Mouse (Mus musculus) embryonic stem cell, embryonic (primary cell): ENCODE results near the gene Lasp1.
"Not testable (repeated sequence)": the region's sequence is repeated elsewhere in the genome, so short reads cannot be mapped to it uniquely, and the experiment has no call there.

Experiments used
- CTCF ChIA-PET, 4 experiments: fragments of 300-600 bp in 2 of 4; fragments of 350-600 bp in 2 of 4; sonication (Branson Sonifier 250); formaldehyde crosslinking; loops; one replicate each; lab custom pipeline; 2022; ENCODE audit warnings: inconsistent platforms in 2 of 4; lab: Charles Lee
- POLR2A ChIA-PET, 4 experiments: fragments of 300-600 bp in 2 of 4; fragments of 350-600 bp in 2 of 4; sonication (Branson Sonifier 250); formaldehyde crosslinking; loops; one replicate each; lab custom pipeline; 2022; ENCODE audit warnings: antibody characterized with exemption in 4 of 4, inconsistent platforms in 1 of 4; lab: Charles Lee

Gene Lasp1

GRCm38 (mm10) chr11:97822840-97823603, 24.2 kb downstream of the Lasp1 start:
- ChIA-PET POLR2A (interaction anchor here (0.6 to 6.4 kb wide), 21 partner anchors 9 to 1321 kb away, joined by 3 to 78 read pairs (median 4); partner anchors contain the start of genes B230217C12Rik (in 2 of the 4), Fbxo47 (in 1 of the 4), Lasp1 (in 1 of the 4) and Rpl23 (in 1 of the 4)), CTCF (interaction anchor here in 2 of 4 experiments (0.6 to 1.4 kb wide), 3 partner anchors 12 to 564 kb away, joined by 3 read pairs; no protein-coding TSS in a partner anchor)

DNA sequence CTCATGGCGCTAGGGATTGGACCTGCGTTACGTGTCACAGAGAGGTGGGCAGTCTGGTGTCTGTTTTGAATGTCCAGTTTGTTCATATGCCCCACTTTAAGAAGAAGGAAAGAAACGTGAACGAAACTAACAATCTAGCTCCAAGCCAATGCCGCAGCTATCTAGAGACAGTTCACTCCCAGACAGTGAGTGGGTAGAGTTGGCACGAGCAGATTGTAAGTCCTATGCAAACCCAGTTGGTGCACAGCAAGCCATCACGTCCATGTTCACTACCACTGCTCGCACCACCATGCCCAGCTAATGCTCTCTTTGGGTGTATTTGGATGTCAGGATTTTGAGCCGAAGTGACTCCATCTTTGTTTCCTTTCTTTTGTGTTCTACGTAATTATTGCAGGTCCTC, 25.4 kb downstream of the Lasp1 start:
- CTCF ChIA-PET = no interaction called here
- POLR2A ChIA-PET = interaction anchor here (0.5 to 6.4 kb wide), 9 partner anchors 10 to 1320 kb away, joined by 3 to 78 read pairs (median 8); partner anchors contain the start of genes B230217C12Rik (in 1 of the 4) and Fbxo47 (in 1 of the 4)

DNA sequence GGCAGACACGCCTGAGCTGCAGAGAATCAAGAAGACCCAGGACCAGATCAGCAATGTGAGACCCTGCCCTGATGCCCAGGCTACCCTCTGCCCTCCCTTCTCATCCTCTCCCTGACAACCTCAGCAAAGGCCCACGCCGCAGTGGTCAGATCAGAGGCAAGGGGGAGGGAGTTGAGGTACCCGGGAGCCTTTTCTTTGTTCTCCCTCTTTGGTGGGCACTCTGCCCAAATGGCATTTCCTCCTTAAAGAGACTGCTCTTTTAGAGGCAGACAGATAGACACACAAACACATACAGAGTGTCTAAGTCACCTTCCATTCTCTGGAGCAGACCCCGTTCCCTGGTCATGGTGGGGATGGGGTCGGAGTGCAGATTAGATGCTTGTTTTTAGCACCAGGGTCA, 26.1 kb downstream of the Lasp1 start:
- POLR2A ChIA-PET = interaction anchor here in 3 of 4 experiments (0.6 to 6.4 kb wide), 14 partner anchors 7 to 198 kb away, joined by 3 to 78 read pairs (median 6); partner anchors contain the start of genes B230217C12Rik (in 1 of the 3) and Rpl23 (in 1 of the 3)
- CTCF ChIA-PET = no interaction called here

GRCm38 (mm10) chr11:97825295-97825694, 26.5 kb downstream of the Lasp1 start:
- POLR2A ChIA-PET = interaction anchor here in 3 of 4 experiments (0.6 to 6.4 kb wide), 18 partner anchors 8 to 198 kb away, joined by 3 to 78 read pairs (median 4); partner anchors contain the start of genes B230217C12Rik (in 1 of the 3) and Rpl23 (in 1 of the 3)
- CTCF ChIA-PET = interaction anchor here in 2 of 4 experiments (0.6 to 1.5 kb wide), 2 partner anchors 112 to 564 kb away, joined by 5 to 14 read pairs; no protein-coding TSS in a partner anchor

DNA sequence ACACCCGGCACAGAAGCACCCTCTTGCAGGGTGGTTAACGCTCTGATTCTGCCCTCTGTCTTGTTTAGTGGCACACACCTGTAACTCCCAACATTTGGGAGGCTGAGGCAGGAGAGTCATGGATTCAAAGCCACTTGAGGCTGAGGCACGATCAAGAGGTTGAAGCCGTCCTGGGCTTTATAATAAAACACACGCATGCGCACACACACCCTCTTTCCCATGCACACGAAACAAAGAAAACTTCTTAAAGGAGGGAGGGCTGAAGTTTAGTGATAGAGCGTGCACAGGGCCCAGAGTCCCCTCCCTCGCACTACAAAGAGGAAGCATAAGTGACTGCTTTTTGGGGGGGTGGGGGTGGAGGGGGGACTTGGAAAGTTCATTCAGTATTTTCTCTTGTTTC, 27.2 kb downstream of the Lasp1 start:
- ChIA-PET POLR2A (interaction anchor here in 2 of 4 experiments (0.6 to 6.4 kb wide), 13 partner anchors 8 to 164 kb away, joined by 3 to 78 read pairs (median 10); partner anchors contain the start of genes 1700001P01Rik (in 1 of the 2) and B230217C12Rik (in 1 of the 2)), CTCF (interaction anchor here in 2 of 4 experiments (0.6 to 1.5 kb wide), 2 partner anchors 111 to 563 kb away, joined by 5 to 14 read pairs; no protein-coding TSS in a partner anchor)

DNA sequence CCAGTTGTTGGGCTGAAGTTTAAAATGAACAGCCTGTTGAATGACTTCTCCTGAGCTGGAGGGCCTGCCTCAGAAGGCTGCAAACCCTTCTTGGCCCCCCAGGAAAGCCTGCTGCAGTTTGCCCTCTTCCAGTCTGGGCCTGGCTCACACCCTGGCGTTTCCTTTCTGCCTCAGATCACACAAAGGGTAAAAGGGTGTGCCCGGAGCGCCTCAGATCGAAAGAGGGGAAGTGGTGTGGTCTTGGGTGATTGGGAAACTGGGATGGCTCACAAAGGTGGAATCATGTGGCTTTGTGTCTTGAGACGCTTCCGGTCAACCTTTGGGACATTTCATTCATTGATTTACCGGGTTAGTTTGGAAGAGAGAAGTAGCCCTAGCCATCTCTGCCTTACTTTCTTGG, 27.6 kb downstream of the Lasp1 start:
- ChIA-PET CTCF (interaction anchor here in 1 of 4 experiments (0.5 to 1.6 kb wide), 3 partner anchors 111 to 182 kb away, joined by 3 to 5 read pairs (median 4); no protein-coding TSS in a partner anchor), POLR2A (interaction anchor here in 2 of 4 experiments (0.7 to 6.4 kb wide), 13 partner anchors 8 to 51 kb away, joined by 3 to 78 read pairs (median 10); partner anchors contain the start of genes B230217C12Rik (in 2 of the 2) and 1700001P01Rik (in 1 of the 2))

GRCm38 (mm10) chr11:97827654-97828053, 28.9 kb downstream of the Lasp1 start:
- POLR2A ChIA-PET = interaction anchor here in 3 of 4 experiments (0.6 to 6.4 kb wide), 19 partner anchors 10 to 161 kb away, joined by 3 to 78 read pairs (median 5); partner anchors contain the start of genes B230217C12Rik (in 3 of the 3), 1700001P01Rik (in 2 of the 3), Lasp1 (in 1 of the 3) and Rpl23 (in 1 of the 3)
- CTCF ChIA-PET = interaction anchor here in 2 of 4 experiments (0.8 to 1.6 kb wide), 4 partner anchors 11 to 183 kb away, joined by 3 to 5 read pairs (median 4); no protein-coding TSS in a partner anchor

- POLR2A ChIA-PET = interaction anchor here in 2 of 4 experiments (0.6 to 1.9 kb wide), 5 partner anchors 11 to 47 kb away, joined by 3 to 9 read pairs (median 3); partner anchors contain the start of gene Rpl23 (in 1 of the 2)
- CTCF ChIA-PET = interaction anchor here in 1 of 4 experiments (0.6 kb wide), 1 partner anchor 32 kb away, joined by 3 read pairs; no protein-coding TSS in a partner anchor
Observed at GRCm38 (mm10) chr11:97829365-97829764, 30.6 kb downstream of the Lasp1 start.

DNA sequence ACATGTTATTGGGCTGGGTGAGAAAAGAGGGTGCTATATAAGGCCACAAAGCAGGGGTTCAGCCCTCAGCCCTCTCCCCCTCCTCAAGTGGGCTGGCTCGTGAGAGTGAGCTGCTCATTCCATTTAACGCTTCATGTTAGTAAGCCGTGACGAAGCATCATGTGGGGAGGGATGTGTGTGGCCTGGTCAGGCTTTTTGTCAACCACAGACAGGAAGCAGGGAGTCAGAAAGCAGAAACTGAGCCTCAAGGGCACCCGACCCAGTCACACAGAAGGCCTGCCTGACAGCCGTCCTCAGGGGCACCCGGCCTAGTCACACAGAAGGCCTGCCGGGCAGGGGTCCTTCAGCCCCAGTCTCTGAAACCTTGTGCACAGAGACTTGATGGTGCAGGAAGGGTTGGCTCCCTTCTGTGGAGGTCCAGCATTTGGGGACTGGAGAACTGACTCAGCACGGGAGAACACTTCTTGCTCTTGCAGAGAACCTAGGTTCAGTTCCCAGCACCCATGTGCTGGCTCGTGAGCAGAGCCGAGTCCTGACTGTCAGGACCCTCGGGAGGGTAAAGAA, 31.2 kb downstream of the Lasp1 start:
- CTCF ChIA-PET = no interaction called here
- POLR2A ChIA-PET = interaction anchor here in 3 of 4 experiments (0.5 to 2.5 kb wide), 15 partner anchors 9 to 531 kb away, joined by 3 to 9 read pairs (median 4); partner anchors contain the start of genes B230217C12Rik (in 1 of the 3), Fbxo47 (in 1 of the 3) and Lasp1 (in 1 of the 3)

DNA sequence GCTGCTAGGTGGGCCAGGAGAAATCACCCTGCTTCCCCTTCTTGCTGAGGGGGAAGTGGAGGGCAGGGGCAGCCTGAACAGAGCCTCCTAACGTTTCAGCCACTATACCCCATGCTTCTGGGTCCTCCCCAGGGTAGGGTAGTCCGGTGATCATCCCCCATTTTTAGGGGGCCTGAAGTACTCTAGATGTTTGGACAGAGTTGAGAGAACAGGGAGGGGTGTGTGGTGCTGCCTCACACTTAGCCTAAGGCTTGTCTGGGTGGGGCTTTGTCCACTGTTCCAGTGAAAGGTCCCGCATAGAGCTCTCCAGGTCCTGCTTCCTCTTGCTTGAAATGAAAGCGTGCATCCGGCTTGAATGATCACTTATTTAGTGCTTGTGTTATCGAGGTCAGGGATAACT, 31.7 kb downstream of the Lasp1 start:
- ChIA-PET CTCF (interaction anchor here in 1 of 4 experiments (1.2 kb wide), 1 partner anchor 10 kb away, joined by 3 read pairs; the partner anchor contains the start of gene B230217C12Rik), POLR2A (interaction anchor here in 3 of 4 experiments (0.5 to 2.5 kb wide), 14 partner anchors 8 to 532 kb away, joined by 3 to 9 read pairs (median 4); partner anchors contain the start of genes B230217C12Rik (in 1 of the 3), Fbxo47 (in 1 of the 3) and Lasp1 (in 1 of the 3))

GRCm38 (mm10) chr11:97832001-97832400, 33.2 kb downstream of the Lasp1 start:
- POLR2A ChIA-PET = interaction anchor here in 2 of 4 experiments (0.6 to 2.5 kb wide), 7 partner anchors 9 to 51 kb away, joined by 3 to 9 read pairs (median 3); partner anchors contain the start of gene B230217C12Rik (in 1 of the 2)
- CTCF ChIA-PET = no interaction called here

DNA sequence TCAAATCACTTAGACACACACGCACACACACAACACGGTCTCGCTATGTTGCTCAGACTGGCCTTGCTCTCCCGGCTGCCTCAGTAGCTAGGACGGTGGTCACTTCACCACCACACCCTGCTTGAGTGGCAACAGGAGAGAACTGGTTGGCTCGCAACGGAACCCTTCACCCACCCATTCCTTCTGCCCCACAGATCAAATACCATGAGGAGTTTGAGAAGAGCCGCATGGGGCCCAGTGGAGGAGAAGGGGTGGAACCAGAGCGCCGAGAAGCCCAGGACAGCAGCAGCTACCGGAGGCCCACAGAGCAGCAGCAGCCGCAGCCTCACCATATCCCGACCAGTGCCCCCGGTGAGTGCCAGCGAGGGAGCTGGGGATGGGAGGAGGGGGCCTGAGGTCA, 34.6 kb downstream of the Lasp1 start:
- ChIA-PET CTCF (interaction anchor here in 2 of 4 experiments (0.5 to 0.6 kb wide), 2 partner anchors 113 to 116 kb away, joined by 5 to 7 read pairs; no protein-coding TSS in a partner anchor), POLR2A (interaction anchor here in 3 of 4 experiments (0.6 to 2.8 kb wide), 18 partner anchors 8 to 1085 kb away, joined by 3 to 18 read pairs (median 4); partner anchors contain the start of genes 1700001P01Rik (in 1 of the 3), B230217C12Rik (in 1 of the 3), Fbxo47 (in 1 of the 3) and Rpl23 (in 1 of the 3))

DNA sequence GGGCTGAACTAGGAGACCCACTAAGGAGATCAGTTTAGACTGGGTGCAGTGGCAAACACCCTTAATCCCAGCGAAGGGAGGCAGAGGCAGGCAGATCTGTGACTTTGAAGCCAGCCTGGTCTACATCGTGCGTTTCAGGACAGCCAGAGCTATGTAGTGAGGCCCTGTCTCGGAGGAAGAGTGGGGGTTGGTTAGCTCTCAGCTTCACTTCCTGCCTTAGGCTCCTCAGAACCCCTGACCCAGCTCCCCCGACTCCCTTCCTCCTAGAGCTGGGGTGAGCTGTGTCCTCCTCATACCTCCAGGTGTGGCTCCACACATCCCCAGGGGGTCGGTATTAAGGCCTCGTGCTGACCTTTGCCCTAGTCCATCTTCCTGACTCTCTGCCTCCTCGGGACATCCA, 37.7 kb downstream of the Lasp1 start:
- ChIA-PET POLR2A (interaction anchor here in 3 of 4 experiments (1.1 to 2.7 kb wide), 5 partner anchors 10 to 54 kb away, joined by 3 to 12 read pairs (median 5); no protein-coding TSS in a partner anchor), CTCF (no interaction called here)

- POLR2A ChIA-PET = interaction anchor here in 3 of 4 experiments (0.5 to 2.7 kb wide), 8 partner anchors 10 to 840 kb away, joined by 3 to 12 read pairs (median 4); no protein-coding TSS in a partner anchor
- CTCF ChIA-PET = not testable (repeated sequence)
Observed at GRCm38 (mm10) chr11:97837051-97837450, 38.3 kb downstream of the Lasp1 start.

- ChIA-PET CTCF (no interaction called here), POLR2A (interaction anchor here (0.5 to 2.7 kb wide), 10 partner anchors 11 to 840 kb away, joined by 3 to 12 read pairs (median 4); no protein-coding TSS in a partner anchor)
Observed at GRCm38 (mm10) chr11:97837641-97838149, 38.9 kb downstream of the Lasp1 start.

DNA sequence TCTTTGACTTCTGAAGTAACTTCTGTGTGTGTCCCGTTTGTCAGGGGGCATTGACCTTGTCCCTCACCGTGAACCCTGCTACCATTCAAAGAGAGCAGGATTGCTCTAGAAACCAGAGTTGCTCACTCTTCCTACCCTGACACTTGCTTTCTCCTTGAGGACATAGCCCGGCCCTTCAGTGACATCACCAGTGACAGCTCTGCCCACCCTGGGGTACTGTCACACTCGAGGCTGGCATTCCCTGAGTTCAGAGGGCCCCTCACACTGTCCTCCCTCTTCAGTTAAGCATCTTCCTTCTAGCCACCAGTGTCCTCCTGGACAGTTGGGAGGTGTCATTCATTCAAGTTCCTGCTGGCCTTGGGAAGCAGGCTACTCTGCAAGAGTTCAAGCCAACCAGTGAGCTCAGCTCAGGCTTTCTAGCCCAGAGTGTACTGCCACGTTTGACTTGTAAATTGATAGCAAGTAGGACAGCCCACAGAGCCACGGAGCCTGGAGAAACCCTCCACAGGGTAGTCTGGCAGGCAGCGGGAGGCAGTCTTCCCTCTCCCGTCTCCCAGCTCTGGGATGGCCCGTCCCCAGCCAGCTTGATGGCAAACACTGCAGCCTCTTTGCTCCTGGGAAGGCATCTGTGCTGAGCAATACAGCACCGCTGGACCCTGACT, 40.1 kb downstream of the Lasp1 start:
- POLR2A ChIA-PET = interaction anchor here in 3 of 4 experiments (0.5 to 3.6 kb wide), 26 partner anchors 8 to 817 kb away, joined by 3 to 37 read pairs (median 3); partner anchors contain the start of genes Fbxo47 (in 1 of the 3) and Lasp1 (in 1 of the 3)
- CTCF ChIA-PET = interaction anchor here in 1 of 4 experiments (0.8 kb wide), 2 partner anchors 16 to 45 kb away, joined by 3 read pairs; no protein-coding TSS in a partner anchor
